Mouse (Mus musculus) inflammation-experienced regulatory T-cells, adult 6 months (primary cell): ENCODE measurements at regions not wholly inside any gene's neighbourhood (a gene's known extent, or its start where the extent isn't known, plus 50 kb on each side); places are given as distances from the start of the nearest gene placed in this dataset.

Experiments used
- ATAC-seq: one replicate; pipeline ENCODE4 v1.8.0; 2017

- ATAC-seq = no peak
Measured at GRCm38 (mm10) chr2:45178849-45179453, 61.8 kb upstream of the Zeb2 start.

GRCm38 (mm10) chr2:45172382-45172781, 55.2 kb upstream of the Zeb2 start:
- no peak for ATAC-seq

GRCm38 (mm10) chr2:45171520-45172173, 54.5 kb upstream of the Zeb2 start:
- ATAC-seq = no peak

- ATAC-seq = no peak
Measured at GRCm38 (mm10) chr2:45170272-45170671, 53.1 kb upstream of the Zeb2 start.

GRCm38 (mm10) chr2:45169429-45170070, 52.4 kb upstream of the Zeb2 start:
- no peak for ATAC-seq

- no peak for ATAC-seq
Measured at GRCm38 (mm10) chr2:45168606-45169005, 51.4 kb upstream of the Zeb2 start.
